Mouse (Mus musculus): Measurements from ENCODE around the gene Sf3a2.

DNA sequence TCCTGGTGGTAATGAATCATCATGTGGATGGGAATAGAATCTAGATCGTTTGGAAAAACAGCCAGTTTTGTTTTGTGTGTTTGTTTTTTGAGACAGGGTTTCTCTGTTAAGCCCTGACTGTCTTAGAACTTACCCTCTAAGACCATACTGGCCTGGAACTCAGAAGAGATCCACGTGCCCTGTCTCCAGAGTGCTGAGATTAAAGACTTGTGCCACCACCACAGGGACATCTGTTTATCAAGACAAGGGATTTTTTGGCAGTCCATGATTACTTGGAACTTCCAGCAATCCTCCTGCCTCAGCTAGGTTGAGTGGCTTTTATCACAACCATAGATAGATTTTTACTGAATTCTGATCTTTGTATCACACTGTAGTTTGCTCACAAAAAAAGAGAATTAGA lies 26.8 kb downstream of the Sf3a2 start:
- TF ChIP-seq CTCF (IDR thresholded peaks at IDR 0.05; ENCODE audit: control insufficient read depth, insufficient read depth, low read length) (no peak), POLR2A (IDR thresholded peaks at IDR 0.05; ENCODE audit: borderline replicate concordance, control insufficient read depth, low read depth, low read length) (no peak)

All from bone marrow, adult 2 months (tissue).